8 mouse cellular contexts compared by ENCODE assay signal in the genomic region with DNA sequence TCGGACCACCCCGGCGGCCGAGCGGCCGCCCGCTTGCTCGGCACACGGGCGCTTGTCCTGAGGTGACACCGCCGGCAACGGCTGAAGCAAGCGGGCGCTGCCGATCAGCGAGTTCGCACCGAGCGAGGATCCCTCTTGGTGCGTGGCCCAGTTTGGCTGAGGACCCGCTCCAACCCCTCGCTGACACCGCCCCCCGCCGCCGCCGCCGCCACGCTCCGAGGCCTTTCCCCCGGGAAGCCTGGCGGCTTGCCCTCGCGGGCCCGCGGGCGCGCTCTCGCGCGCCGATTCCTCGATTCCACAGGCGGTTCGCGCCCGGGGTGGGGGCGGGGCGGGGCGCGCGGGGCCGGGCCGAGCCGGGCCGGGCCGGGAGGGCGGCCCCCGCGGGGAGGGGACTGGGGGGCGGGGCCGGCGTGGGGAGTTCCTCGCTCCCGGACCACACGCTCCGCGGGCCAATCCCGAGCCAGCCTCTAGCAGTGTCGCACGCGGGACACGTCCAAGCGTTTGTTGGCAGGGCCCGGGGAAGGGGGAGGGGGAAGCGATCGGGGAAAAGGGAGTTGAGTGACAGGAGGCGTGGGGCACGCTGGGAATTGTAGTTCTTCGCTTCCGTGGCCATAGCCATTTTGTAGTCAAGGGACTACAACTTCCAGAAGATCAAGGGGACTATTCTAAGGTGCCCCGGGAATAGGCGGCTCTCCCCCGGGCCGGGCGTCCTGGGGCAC. TPM values are rescaled to one million over a fixed set of nuclear protein-coding genes. Genes with fewer than 3 reads are reported as not detected.
DNase-seq lines count a peak whose midpoint lies in the region; ATAC-seq lines count a peak whose summit lies in the region.

No protein-coding gene starts in this region.

- no peaks in the 10 kb centered on the region for H3K36me3 ChIP-seq in heart, embryonic 10.5 days
- no peaks in the 10 kb centered on the region for H3K36me3 ChIP-seq in kidney, embryonic 15.5 days

- peak overlapping the region; percentile 82 for H3K4me3 ChIP-seq in heart, embryonic 10.5 days
- peak overlapping the region; percentile 85 for H3K4me3 ChIP-seq in kidney, embryonic 15.5 days (replicated peaks)

- no peaks in the 10 kb centered on the region for H3K9me3 ChIP-seq in heart, embryonic 10.5 days
- no peaks in the 10 kb centered on the region for H3K9me3 ChIP-seq in kidney, embryonic 15.5 days (replicated peaks)

- peak overlapping the region; percentile 80 for H3K9ac ChIP-seq in kidney, embryonic 15.5 days

- H3K27ac ChIP-seq in heart, embryonic 10.5 days, result peak overlapping the region; percentile 99
- H3K27ac ChIP-seq in kidney, embryonic 15.5 days, result peak overlapping the region; percentile 99

- no peaks in the 10 kb centered on the region for H3K27me3 ChIP-seq in heart, embryonic 10.5 days (ENCODE audit: insufficient read depth, poor library complexity, severe bottlenecking)
- H3K27me3 ChIP-seq in kidney, embryonic 15.5 days, result no peaks in the 10 kb centered on the region

- peak overlapping the region; percentile 92 for H3K4me2 ChIP-seq in kidney, embryonic 15.5 days

- peak; percentile 84 for ATAC-seq in erythroblast, adult 5-6 weeks (replicated peaks; ENCODE audit: low FRiP score, poor library complexity, severe bottlenecking)
- peak; percentile 96 for ATAC-seq in kidney, embryonic 15.5 days (replicated peaks; ENCODE audit: low FRiP score)
- ATAC-seq in monocyte, adult 5-6 weeks (replicated peaks; ENCODE audit: insufficient number of reproducible peaks, low FRiP score, low TSS enrichment, poor library complexity, severe bottlenecking), result peak; percentile 85

- peak; percentile 97 for DNase-seq in B cell, adult 2 months
- peak; percentile 100 for DNase-seq in brain, adult 2 months (ENCODE audit: low read depth, low spot score)
- DNase-seq in heart, embryonic 10.5 days (ENCODE audit: low spot score), result peak; percentile 100
- peak; percentile 100 for DNase-seq in liver
- peak; percentile 97 for DNase-seq in spleen, postnatal 4 days (ENCODE audit: low spot score in 2 of 2)

- H3K4me1 ChIP-seq in heart, embryonic 10.5 days, result peaks cover 24% of the 10 kb centered on the region
- peaks cover 21% of the 10 kb centered on the region for H3K4me1 ChIP-seq in kidney, embryonic 15.5 days

- under 1% methylated on average over 69 of the region's 87 CpGs for WGBS in heart, embryonic 10.5 days
- under 1% methylated on average over 58 of the region's 87 CpGs for WGBS in kidney, embryonic 15.5 days

RNA-seq across cellular contexts. Expression of gene Jarid2, which starts 1.0 kb away (rescaled TPM):
- total RNA-seq in erythroblast, adult 5-6 weeks (2015; ENCODE audit: low replicate concordance), result 10.4 and 25.9 TPM in 2 replicates
- 10.1 and 10.9 TPM in 2 replicates for total RNA-seq in erythroblast, adult 5-6 weeks (2017; ENCODE audit: low replicate concordance)
- polyA plus RNA-seq in heart, embryonic 10.5 days (2016; fragmentation: Nextera tagmentation; extraction: Ambion mirVana), result 37.0 and 39.8 TPM in 2 replicates
- polyA plus RNA-seq in kidney, embryonic 15.5 days (2015; fragmentation: Nextera tagmentation; extraction: Ambion mirVana), result 38.9 and 39.8 TPM in 2 replicates
- total RNA-seq in monocyte, adult 5-6 weeks (2017), result 77.6 to 103 TPM (median 102 TPM) in 3 replicates

Comparison
In these comparisons a context has a peak if more than half of its experiments do, and no peak if none do; other contexts are left out.
1. Peak in every context shown above with its lines: DNase-seq, ATAC-seq, H3K4me3 ChIP-seq and H3K27ac ChIP-seq.